Mouse (Mus musculus): Measurements from ENCODE around the gene Dtx3.

DNA sequence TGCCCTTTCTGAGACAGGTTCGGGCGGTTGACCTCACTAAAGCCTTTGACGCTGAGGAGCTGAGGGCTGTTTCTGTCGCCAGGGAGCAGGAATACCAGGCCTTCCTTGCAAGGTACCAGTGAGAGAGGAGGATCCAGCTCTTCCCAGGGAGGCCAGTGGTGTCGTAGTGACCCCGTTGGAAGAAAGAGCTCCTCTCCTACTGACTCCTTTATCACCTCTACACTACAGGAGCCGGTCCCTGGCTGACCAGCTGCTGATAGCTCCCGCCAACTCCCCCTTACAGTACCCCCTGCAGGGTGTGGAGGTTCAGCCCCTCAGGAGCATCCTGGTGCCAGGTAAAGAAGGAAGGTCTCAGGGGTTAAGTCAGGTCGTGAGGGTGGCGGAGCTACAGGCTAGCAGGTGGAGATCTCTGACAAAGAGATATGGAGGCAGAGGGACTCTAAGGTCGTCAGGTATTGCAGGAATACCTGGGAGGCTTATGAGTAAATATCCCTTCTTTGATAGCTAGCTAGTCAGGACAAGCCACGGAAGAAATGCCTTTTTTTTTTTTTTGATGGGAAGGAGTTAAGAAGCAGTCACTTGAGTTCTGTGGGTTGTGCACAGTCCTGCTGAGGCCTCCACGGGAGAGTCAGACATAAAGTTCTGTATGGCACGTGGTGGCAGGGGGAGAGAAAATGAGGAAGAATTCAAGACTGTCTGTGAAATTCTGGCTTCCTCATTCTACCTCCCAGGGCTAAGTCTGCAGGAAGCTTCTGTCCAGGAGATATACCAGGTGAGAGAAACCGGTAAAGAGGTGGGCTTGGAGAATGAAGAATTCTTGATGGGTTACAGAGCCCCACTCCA, 28.5 kb downstream of the Dtx3 start:
- no peak for TF ChIP-seq CTCF (IDR thresholded peaks at IDR 0.05; ENCODE audit: insufficient read depth, low read depth, low read length)
- no peak for TF ChIP-seq POLR2A (IDR thresholded peaks at IDR 0.05; ENCODE audit: insufficient read depth, low read depth, low read length)

Measured in olfactory bulb, adult 2 months (tissue).